In genomic region chr17:51362801-51363200, GRCm38 (mm10) we compare ENCODE assay signal across 25 mouse cellular contexts.
"Had no signal": no experiment of that assay in that cellular context is flagged by ENCODE, and none has a peak within 500 bp of the region (broad histone marks: within the 10 kb centered on the region; RNA-seq: fewer than 3 reads in every experiment).

No protein-coding gene starts in this region.

- H3K36me3 ChIP-seq: heart, embryonic 13.5 days; heart, embryonic 15.5 days; hindbrain, embryonic 12.5 days; kidney, embryonic 15.5 days; limb, embryonic 13.5 days; limb, embryonic 15.5 days; liver, embryonic 12.5 days had no signal

- H3K4me1 ChIP-seq: heart, embryonic 15.5 days; kidney, embryonic 15.5 days; limb, embryonic 15.5 days; liver, embryonic 12.5 days had no signal

- ATAC-seq: hindbrain, embryonic 16.5 days; intestine, embryonic 16.5 days; liver, embryonic 12.5 days had no signal

- H3K4me2 ChIP-seq: heart, embryonic 11.5 days; heart, embryonic 13.5 days; heart, embryonic 15.5 days; hindbrain, embryonic 12.5 days; hindbrain, embryonic 14.5 days; kidney, embryonic 15.5 days; limb, embryonic 13.5 days; limb, embryonic 15.5 days; liver, embryonic 12.5 days had no signal

- H3K9me3 ChIP-seq: heart, embryonic 13.5 days; heart, embryonic 15.5 days; hindbrain, embryonic 12.5 days; kidney, embryonic 15.5 days; limb, embryonic 13.5 days; limb, embryonic 15.5 days; liver, embryonic 12.5 days had no signal

- H3K4me3 ChIP-seq: heart, adult 2 months; heart, embryonic 13.5 days; heart, embryonic 15.5 days; hindbrain, embryonic 12.5 days; kidney, embryonic 15.5 days; limb, embryonic 13.5 days; limb, embryonic 15.5 days; liver, embryonic 12.5 days had no signal

- H3K9ac ChIP-seq: heart, embryonic 13.5 days; heart, embryonic 15.5 days; hindbrain, embryonic 12.5 days; hindbrain, embryonic 14.5 days; kidney, embryonic 15.5 days; limb, embryonic 13.5 days; limb, embryonic 15.5 days; liver, embryonic 12.5 days; liver, embryonic 14.5 days had no signal

- H3K27ac ChIP-seq: heart, adult 2 months; heart, embryonic 13.5 days; heart, embryonic 15.5 days; hindbrain, embryonic 12.5 days; hindbrain, embryonic 14.5 days; kidney, embryonic 15.5 days; kidney, postnatal 0 days; limb, embryonic 13.5 days; limb, embryonic 15.5 days; liver, embryonic 12.5 days; liver, embryonic 14.5 days had no signal

- H3K27me3 ChIP-seq: heart, embryonic 13.5 days; heart, embryonic 15.5 days; hindbrain, embryonic 12.5 days; kidney, embryonic 15.5 days; limb, embryonic 13.5 days; limb, embryonic 15.5 days; liver, embryonic 12.5 days had no signal

- DNase-seq: gastrocnemius, postnatal 14 days; gastrocnemius, postnatal 36 days; heart, adult 11 months; heart, adult 2 months; heart, postnatal 14 days; heart, postnatal 36 days; kidney, adult 11 months; kidney, adult 2 months; kidney, adult 9 months; kidney, postnatal 14 days; kidney, postnatal 36 days; layer of hippocampus, adult 9-11 months had no signal
